Mouse (Mus musculus): ENCODE measurements around the gene Dock7. TPM values are rescaled to one million over a fixed set of nuclear protein-coding genes. Genes with fewer than 3 reads are reported as not detected.

The Dock7 gene
- total and polyA plus RNA-seq, 3 experiments: 0.30 TPM; not detected in 2

DNA sequence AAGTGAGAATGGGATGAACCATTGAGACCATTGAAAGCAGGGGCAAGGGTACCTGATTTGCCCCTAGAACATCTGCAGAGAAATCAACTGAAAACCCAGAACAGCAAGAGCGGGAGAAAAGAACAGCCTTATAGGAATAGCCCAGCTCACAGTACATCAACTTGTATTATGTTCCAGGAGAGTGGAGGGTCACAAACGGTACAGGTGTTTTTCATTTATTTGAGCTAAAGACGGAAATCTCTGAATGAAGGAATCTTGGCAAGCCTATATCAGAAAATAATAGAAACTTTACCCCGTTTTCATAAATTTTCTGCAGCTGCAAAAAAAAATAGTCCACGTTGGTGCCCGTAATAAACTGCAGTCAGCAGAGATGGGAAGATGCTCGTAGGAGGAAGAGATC is 22.6 kb upstream of the Dock7 start:
- H3K4me1 ChIP-seq (ENCODE audit: control insufficient read depth in 1 of 2, insufficient read depth in 2 of 2): no peaks in the 10 kb centered on the region
- no peak overlapping the region for H3K4me2 ChIP-seq (ENCODE audit: insufficient read depth, low read depth, poor library complexity, severe bottlenecking)
- no peak for TF ChIP-seq EP300 (IDR thresholded peaks at IDR 0.05; ENCODE audit: low read length)
- no peak for TF ChIP-seq USF2 (conservative IDR thresholded peaks at IDR 0.05; ENCODE audit: low read depth, low read length)
- no peak for TF ChIP-seq CHD1 (IDR thresholded peaks at IDR 0.05; ENCODE audit: low read depth, low read length)
- TF ChIP-seq IRF4 (IDR thresholded peaks at IDR 0.05; ENCODE audit: low read depth, low read length): no peak
- no peak for TF ChIP-seq NELFE (IDR thresholded peaks at IDR 0.05; ENCODE audit: low read depth, low read length)
- TF ChIP-seq POLR2A (IDR thresholded peaks at IDR 0.05; ENCODE audit: low read depth, low read length): no peak
- no peak for TF ChIP-seq MAFK (IDR thresholded peaks at IDR 0.05; ENCODE audit: insufficient replicate concordance, low read length)
- no peak for TF ChIP-seq MEF2A (IDR thresholded peaks at IDR 0.05; ENCODE audit: borderline replicate concordance, low read depth, low read length)
- TF ChIP-seq KAT2A (IDR thresholded peaks at IDR 0.05; ENCODE audit: insufficient replicate concordance, low read length): no peak
- no peak for TF ChIP-seq POLR2AphosphoS2 (IDR thresholded peaks at IDR 0.05; ENCODE audit: low read depth, low read length)
- no peak for TF ChIP-seq PAX5 (IDR thresholded peaks at IDR 0.05; ENCODE audit: low read length)
- TF ChIP-seq SMC3 (IDR thresholded peaks at IDR 0.05; ENCODE audit: low read depth, low read length): no peak
- TF ChIP-seq CHD2 (IDR thresholded peaks at IDR 0.05; ENCODE audit: low read length): no peak
- no peak for TF ChIP-seq RAD21 (IDR thresholded peaks at IDR 0.05; ENCODE audit: low read depth, low read length)
- no peak for TF ChIP-seq ZNF384 (IDR thresholded peaks at IDR 0.05; ENCODE audit: low read depth, low read length)
- TF ChIP-seq ZKSCAN1 (IDR thresholded peaks at IDR 0.05; ENCODE audit: borderline replicate concordance, low read depth, low read length): no peak
- no peak for TF ChIP-seq USF1 (IDR thresholded peaks at IDR 0.05; ENCODE audit: low read depth, low read length)
- no peaks in the 10 kb centered on the region for H3K36me3 ChIP-seq (replicated peaks in 1 of 2; ENCODE audit: control insufficient read depth in 1 of 2, insufficient read depth in 1 of 2, low read length in 1 of 2)
- in situ Hi-C loops (cut with MboI; ENCODE audit: low pct_ligation_motif_present, low pct_unique_long_range_greater_than_20kb, low sequenced_read_pairs) (no loop called here), dilution Hi-C loops (cut with MboI; ENCODE audit: extremely low pct_ligation_motif_present, extremely low pct_unique_long_range_greater_than_20kb, low sequenced_read_pairs) (no loop called here)
- H3K79me2 ChIP-seq (replicated peaks; ENCODE audit: control insufficient read depth, extremely low read depth, insufficient read depth, poor library complexity, severe bottlenecking): no peaks in the 10 kb centered on the region
- H3K4me3 ChIP-seq (replicated peaks in 1 of 3; ENCODE audit: low read depth in 2 of 3, low read length in 2 of 3, poor library complexity in 1 of 3): no peak overlapping the region
- H3K27me3 ChIP-seq (replicated peaks): no peaks in the 10 kb centered on the region
- H3K27ac ChIP-seq (ENCODE audit: insufficient read depth, low read depth): no peak overlapping the region
- peaks cover 53% of the 10 kb centered on the region for H3K9me3 ChIP-seq (replicated peaks; ENCODE audit: low read length)
- no peak for DNase-seq (ENCODE audit: extremely low read depth)
- no peak overlapping the region for H3K9ac ChIP-seq (ENCODE audit: insufficient read depth, low read depth)

DNA sequence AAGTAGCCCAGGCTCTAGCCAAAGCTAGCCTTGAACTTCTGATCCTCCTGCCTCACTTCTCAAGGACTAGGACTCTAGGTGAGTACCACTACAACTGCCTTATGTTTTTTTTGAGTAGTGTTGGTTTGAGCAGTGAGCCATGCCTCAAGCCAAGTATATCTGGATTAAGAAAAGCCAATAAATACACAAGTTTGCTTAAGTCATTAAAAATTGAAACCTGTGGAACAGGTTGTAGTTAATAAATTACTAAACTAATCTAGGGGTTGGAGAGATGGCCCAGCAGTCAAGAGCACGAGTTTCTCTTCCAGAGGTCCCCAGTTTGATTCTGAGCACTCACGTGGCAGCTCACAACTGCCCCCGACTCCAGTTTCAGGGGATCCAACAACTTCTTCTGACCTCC is 20.9 kb upstream of the Dock7 start:
- Histone ChIP-seq H3K27ac (ENCODE audit: insufficient read depth, low read depth) (no peak overlapping the region), H3K79me2 (replicated peaks; ENCODE audit: control insufficient read depth, extremely low read depth, insufficient read depth, poor library complexity, severe bottlenecking) (no peaks in the 10 kb centered on the region), H3K4me1 (ENCODE audit: control insufficient read depth in 1 of 2, insufficient read depth in 2 of 2) (no peaks in the 10 kb centered on the region), H3K9ac (ENCODE audit: insufficient read depth, low read depth) (no peak overlapping the region), H3K36me3 (replicated peaks in 1 of 2; ENCODE audit: control insufficient read depth in 1 of 2, insufficient read depth in 1 of 2, low read length in 1 of 2) (no peaks in the 10 kb centered on the region), H3K9me3 (replicated peaks; ENCODE audit: low read length) (peaks cover 44% of the 10 kb centered on the region), H3K27me3 (replicated peaks) (no peaks in the 10 kb centered on the region), H3K4me3 (replicated peaks in 1 of 3; ENCODE audit: low read depth in 2 of 3, low read length in 2 of 3, poor library complexity in 1 of 3) (no peak overlapping the region), H3K4me2 (ENCODE audit: insufficient read depth, low read depth, poor library complexity, severe bottlenecking) (no peak overlapping the region)
- TF ChIP-seq ZC3H11A (IDR thresholded peaks at IDR 0.05; ENCODE audit: low read depth, low read length): no peak
- no peak for TF ChIP-seq NELFE (IDR thresholded peaks at IDR 0.05; ENCODE audit: low read depth, low read length)
- no peak for TF ChIP-seq PAX5 (IDR thresholded peaks at IDR 0.05; ENCODE audit: low read length)
- TF ChIP-seq TBP (conservative IDR thresholded peaks at IDR 0.05; ENCODE audit: low read depth, low read length): no peak
- no peak for TF ChIP-seq USF1 (IDR thresholded peaks at IDR 0.05; ENCODE audit: low read depth, low read length)
- no peak for TF ChIP-seq SIN3A (IDR thresholded peaks at IDR 0.05; ENCODE audit: low read length)
- TF ChIP-seq RCOR1 (conservative IDR thresholded peaks at IDR 0.05; ENCODE audit: low read depth, low read length): no peak
- TF ChIP-seq KAT2A (IDR thresholded peaks at IDR 0.05; ENCODE audit: insufficient replicate concordance, low read length): no peak
- TF ChIP-seq IRF4 (IDR thresholded peaks at IDR 0.05; ENCODE audit: low read depth, low read length): no peak
- no peak for TF ChIP-seq POLR2AphosphoS2 (IDR thresholded peaks at IDR 0.05; ENCODE audit: low read depth, low read length)
- no peak for TF ChIP-seq ZMIZ1 (IDR thresholded peaks at IDR 0.05; ENCODE audit: low read depth, low read length)
- no peak for TF ChIP-seq ZNF384 (IDR thresholded peaks at IDR 0.05; ENCODE audit: low read depth, low read length)
- TF ChIP-seq MXI1 (IDR thresholded peaks at IDR 0.05; ENCODE audit: low read depth, low read length): no peak
- TF ChIP-seq USF2 (conservative IDR thresholded peaks at IDR 0.05; ENCODE audit: low read depth, low read length): no peak
- no peak for TF ChIP-seq CTCF (conservative IDR thresholded peaks at IDR 0.05 in 1 of 2, IDR thresholded peaks at IDR 0.05 in 1 of 2; ENCODE audit: low read depth in 2 of 2, low read length in 2 of 2)
- TF ChIP-seq EP300 (IDR thresholded peaks at IDR 0.05; ENCODE audit: low read length): no peak
- TF ChIP-seq CHD2 (IDR thresholded peaks at IDR 0.05; ENCODE audit: low read length): no peak
- no peak for DNase-seq (ENCODE audit: extremely low read depth)
- dilution Hi-C loops (cut with MboI; ENCODE audit: extremely low pct_ligation_motif_present, extremely low pct_unique_long_range_greater_than_20kb, low sequenced_read_pairs) (no loop called here), in situ Hi-C loops (cut with MboI; ENCODE audit: low pct_ligation_motif_present, low pct_unique_long_range_greater_than_20kb, low sequenced_read_pairs) (no loop called here)
